In genomic region chr10:59949783-59950605, GRCm38 (mm10) we compare ENCODE assay signal across 8 mouse cellular contexts. TPM values are rescaled to one million over a fixed set of nuclear protein-coding genes. Genes with fewer than 3 reads are reported as not detected.
A peak's percentile ranks its signal among the peaks of the same experiment; 100 is the strongest.
DNase-seq lines count a peak whose midpoint lies in the region; ATAC-seq and TF ChIP-seq lines count a peak whose summit lies in the region.

No protein-coding gene starts in this region.

- H3K4me1 ChIP-seq in spleen, adult 2 months (ENCODE audit: control insufficient read depth, insufficient read depth, insufficient read length) = peaks cover 2% of the 10 kb centered on the region; the same call in 1 of the 2 replicates
- peaks cover 40% of the 10 kb centered on the region for H3K4me1 ChIP-seq in limb, embryonic 15.5 days
- H3K4me1 ChIP-seq in stomach, embryonic 15.5 days = peaks cover 21% of the 10 kb centered on the region; the same call in 1 of the 2 replicates

- no peaks in the 10 kb centered on the region for H3K9me3 ChIP-seq in limb, embryonic 15.5 days
- no peaks in the 10 kb centered on the region for H3K9me3 ChIP-seq in stomach, embryonic 15.5 days

- H3K36me3 ChIP-seq in spleen, adult 2 months (ENCODE audit: control insufficient read depth, insufficient read depth, low read length) = peaks cover 14% of the 10 kb centered on the region
- H3K36me3 ChIP-seq in limb, embryonic 15.5 days = no peaks in the 10 kb centered on the region
- no peaks in the 10 kb centered on the region for H3K36me3 ChIP-seq in stomach, embryonic 15.5 days

- no peaks in the 10 kb centered on the region for H3K27me3 ChIP-seq in spleen, adult 2 months (ENCODE audit: control insufficient read depth, insufficient read depth, low read length)
- H3K27me3 ChIP-seq in limb, embryonic 15.5 days = no peaks in the 10 kb centered on the region
- H3K27me3 ChIP-seq in stomach, embryonic 15.5 days (replicated peaks) = no peaks in the 10 kb centered on the region

- TF ChIP-seq POLR2A in spleen, adult 2 months (IDR thresholded peaks at IDR 0.05; ENCODE audit: low read depth, low read length) = no peak

- H3K9ac ChIP-seq in limb, embryonic 15.5 days = peak overlapping the region; percentile 98
- peak overlapping the region; percentile 87; the same call in 1 of the 2 replicates for H3K9ac ChIP-seq in stomach, embryonic 15.5 days

- peak overlapping the region; percentile 77 for H3K4me3 ChIP-seq in spleen, adult 2 months (ENCODE audit: extremely low read depth, insufficient read depth, insufficient read length)
- peak overlapping the region; percentile 91 for H3K4me3 ChIP-seq in limb, embryonic 15.5 days
- H3K4me3 ChIP-seq in stomach, embryonic 15.5 days (replicated peaks) = peak overlapping the region; percentile 79

- 42% methylated on average over 15 of the region's 15 CpGs for WGBS in spleen, adult 2 months
- 30% methylated on average over 15 of the region's 15 CpGs for WGBS in limb, embryonic 15.5 days
- 40% methylated on average over 15 of the region's 15 CpGs for WGBS in stomach, embryonic 15.5 days

- TF ChIP-seq CTCF in spleen, adult 2 months (IDR thresholded peaks at IDR 0.05; ENCODE audit: extremely low read depth, insufficient read depth, insufficient read length, insufficient replicate concordance) = no peak

- H3K4me2 ChIP-seq in limb, embryonic 15.5 days = peak overlapping the region; percentile 85
- H3K4me2 ChIP-seq in stomach, embryonic 15.5 days = peak overlapping the region; percentile 79

- no peak for ATAC-seq in limb, embryonic 15.5 days (ENCODE audit: insufficient number of reproducible peaks, low FRiP score, low TSS enrichment, low read depth)
- ATAC-seq in stomach, embryonic 15.5 days (ENCODE audit: insufficient read depth, low FRiP score, low read depth) = no peak
- no peak for ATAC-seq in inflammation-experienced regulatory T-cells, adult 6 months

- peak; percentile 63 for DNase-seq in cerebellum, adult 9-10 months
- no peak for DNase-seq in cerebellum, postnatal 4 days (ENCODE audit: low spot score in 2 of 2)
- no peak for DNase-seq in spleen, adult 2 months (ENCODE audit: low read depth in 1 of 2, low spot score in 2 of 2)
- DNase-seq in spleen, postnatal 36 days (ENCODE audit: low spot score in 2 of 2) = no peak
- no peak for DNase-seq in right cerebral cortex, adult 2 months (ENCODE audit: low spot score in 2 of 2)

- peak overlapping the region; percentile 93 for H3K27ac ChIP-seq in spleen, adult 2 months (ENCODE audit: insufficient read depth, low read length)
- H3K27ac ChIP-seq in limb, embryonic 15.5 days = peak overlapping the region; percentile 96
- H3K27ac ChIP-seq in stomach, embryonic 15.5 days = peak overlapping the region; percentile 93

RNA-seq across cellular contexts. Expression of gene Ddit4, which starts 1.6 kb away (rescaled TPM):
- 152 and 168 TPM in 2 replicates for polyA plus RNA-seq in spleen, adult 2 months (2012; rRNA removed)
- polyA plus RNA-seq in limb, embryonic 15.5 days (2015; fragmentation: Nextera tagmentation; extraction: Ambion mirVana) = 63.6 and 77.1 TPM in 2 replicates
- 45.6 and 45.8 TPM in 2 replicates for polyA plus RNA-seq in stomach, embryonic 15.5 days (2015; fragmentation: Nextera tagmentation; extraction: Ambion mirVana)
- polyA plus RNA-seq in inflammation-experienced regulatory T-cells, adult 6 months (2017; shearing (Covaris generic)) = 10 to 100 TPM; 11.5 to 25.9 (median 14.4) TPM

RNA-seq across cellular contexts. Expression of gene Ascc1, which starts 52.6 kb away (rescaled TPM):
- polyA plus RNA-seq in spleen, adult 2 months (2012; rRNA removed) = 11.9 and 12.0 TPM in 2 replicates
- 41.3 and 44.4 TPM in 2 replicates for polyA plus RNA-seq in limb, embryonic 15.5 days (2015; fragmentation: Nextera tagmentation; extraction: Ambion mirVana)
- 42.4 and 47.0 TPM in 2 replicates for polyA plus RNA-seq in stomach, embryonic 15.5 days (2015; fragmentation: Nextera tagmentation; extraction: Ambion mirVana)
- polyA plus RNA-seq in inflammation-experienced regulatory T-cells, adult 6 months (2017; shearing (Covaris generic)) = 10 to 100 TPM; 33.7 to 57.6 (median 44.3) TPM

RNA-seq across cellular contexts. Expression of gene Anapc16, which starts 52.9 kb away (rescaled TPM):
- polyA plus RNA-seq in spleen, adult 2 months (2012; rRNA removed) = 55.4 and 62.1 TPM in 2 replicates
- 97.5 and 110 TPM in 2 replicates for polyA plus RNA-seq in limb, embryonic 15.5 days (2015; fragmentation: Nextera tagmentation; extraction: Ambion mirVana)
- 98.8 and 107 TPM in 2 replicates for polyA plus RNA-seq in stomach, embryonic 15.5 days (2015; fragmentation: Nextera tagmentation; extraction: Ambion mirVana)
- 10 to 100 TPM; 89.0 to 99.4 (median 91.1) TPM for polyA plus RNA-seq in inflammation-experienced regulatory T-cells, adult 6 months (2017; shearing (Covaris generic))
